Mouse (Mus musculus) heart, adult 8-10 months (tissue): ENCODE results near the gene Uba2. TPM values are rescaled to one million over a fixed set of nuclear protein-coding genes. Genes with fewer than 3 reads are reported as not detected.

Source experiments
- total RNA-seq, 4 experiments: library from RNA; stranded (reverse); gene quantifications; 2 replicates each; pipeline ENCODE4 v1.2.4; 2022

The Uba2 gene
- total RNA-seq, 4 experiments from 2014 or later = 26.8 to 32.8 (median 29.9) TPM

Other genes starting within 250 kb of the Uba2 start
- gene Scgb2b26, start 224.6 kb downstream of the Uba2 start, total RNA-seq = not detected
- not detected for gene Scgb2b27, start 155.7 kb downstream of the Uba2 start, total RNA-seq
- gene Scgb1b27, start 148.1 kb downstream of the Uba2 start, total RNA-seq = not detected
- gene Scgb1b30, start 74.2 kb downstream of the Uba2 start, total RNA-seq = not detected
- 1 to 10 TPM; 6.2 to 9.5 (median 8.8) TPM for gene Wtip, start 36.3 kb downstream of the Uba2 start, total RNA-seq
- 10 to 100 TPM; 19.2 to 21.2 (median 20.1) TPM for gene Pdcd2l, start 27.1 kb upstream of the Uba2 start, total RNA-seq
- 100 to 1,000 TPM; 550 to 601 (median 588) TPM for gene Gpi1, start 60.7 kb upstream of the Uba2 start, total RNA-seq
- gene Gm6096, start 81.4 kb upstream of the Uba2 start, total RNA-seq = not detected
- gene 4931406P16Rik, start 144.0 kb upstream of the Uba2 start, total RNA-seq = 10 to 100 TPM; 38.7 to 43.4 (median 41.0) TPM
- 10 to 100 TPM; 82.0 to 92.4 (median 85.0) TPM for gene Lsm14a, start 223.7 kb upstream of the Uba2 start, total RNA-seq